Mouse (Mus musculus): ENCODE measurements at regions not wholly inside any gene's neighbourhood (a gene's known extent, or its start where the extent isn't known, plus 50 kb on each side); places are given as distances from the start of the nearest gene placed in this dataset.
A peak's percentile ranks its signal among the peaks of the same experiment; 100 is the strongest.

DNA sequence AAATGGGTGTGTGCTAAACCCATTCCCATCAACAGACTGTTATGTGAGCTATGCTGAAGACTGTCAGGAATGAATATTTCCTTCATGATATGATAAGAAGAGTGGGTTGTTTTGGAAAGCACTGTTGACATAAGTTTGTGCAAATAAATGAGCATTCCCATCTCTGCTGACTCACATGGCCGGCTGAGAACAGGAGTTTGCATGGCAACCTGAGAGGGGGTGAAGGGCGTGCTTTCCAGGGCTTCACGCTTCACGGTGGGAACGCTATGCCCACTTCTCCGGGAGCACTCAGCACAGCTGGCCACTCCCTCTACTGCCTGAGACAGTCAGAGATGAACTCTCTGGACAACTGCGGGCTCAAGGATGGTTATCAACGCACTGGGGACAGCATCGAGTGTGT, 348.9 kb upstream of the Slc24a5 start:
- H3K27ac ChIP-seq (replicated peaks) = no peak overlapping the region
- no peaks in the 10 kb centered on the region for H3K36me3 ChIP-seq
- ATAC-seq (ENCODE audit: low FRiP score, low read depth) = no peak
- WGBS = 75% methylated on average over 9 of the region's 9 CpGs
- no peaks in the 10 kb centered on the region for H3K9me3 ChIP-seq
- no peaks in the 10 kb centered on the region for H3K4me1 ChIP-seq (replicated peaks)
- no peak overlapping the region for H3K4me2 ChIP-seq
- H3K27me3 ChIP-seq = no peaks in the 10 kb centered on the region
- no peak overlapping the region for H3K9ac ChIP-seq
- no peak overlapping the region for H3K4me3 ChIP-seq

DNA sequence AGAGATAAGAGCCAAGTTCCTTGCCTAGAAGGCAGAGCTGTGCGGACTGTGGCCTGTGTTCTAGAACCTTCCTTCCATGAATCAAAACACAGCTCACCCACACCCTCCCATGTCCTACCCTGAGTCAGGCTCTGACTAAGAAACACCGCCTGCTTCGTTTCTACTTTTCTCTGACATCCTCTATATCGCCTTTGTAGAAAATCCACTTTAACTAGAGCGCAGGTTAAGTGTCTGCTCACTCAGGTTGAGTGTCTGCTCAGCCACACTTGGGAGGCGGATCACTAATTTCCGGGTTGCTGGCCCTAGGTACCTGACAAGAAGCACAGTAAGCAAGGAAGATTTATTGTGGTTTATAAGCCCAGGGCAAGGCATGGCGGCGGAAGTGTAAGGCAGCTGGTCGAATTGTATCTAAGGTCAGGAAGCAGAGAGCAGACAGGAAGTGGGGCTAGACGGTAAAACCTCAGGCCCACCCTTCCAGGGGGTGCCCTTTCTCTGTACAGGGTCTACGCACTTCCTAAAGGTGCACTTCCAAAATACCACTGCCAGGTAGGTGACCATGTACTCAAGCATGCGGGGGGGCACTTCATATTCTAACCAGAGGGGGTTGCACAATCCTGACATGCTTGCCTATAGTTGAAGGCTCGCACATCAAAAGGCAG, 348.0 kb upstream of the Slc24a5 start:
- no peaks in the 10 kb centered on the region for H3K27me3 ChIP-seq
- ATAC-seq (ENCODE audit: low FRiP score, low read depth) = peak; percentile 16; the same call in 1 of the 2 replicates
- H3K4me1 ChIP-seq (replicated peaks) = peaks cover 4% of the 10 kb centered on the region; the same call in 1 of the 2 replicates
- 80% methylated on average over 14 of the region's 14 CpGs for WGBS
- peak overlapping the region; percentile 42 for H3K27ac ChIP-seq (replicated peaks)
- H3K4me3 ChIP-seq = no peak overlapping the region
- H3K4me2 ChIP-seq = no peak overlapping the region
- no peaks in the 10 kb centered on the region for H3K36me3 ChIP-seq
- H3K9ac ChIP-seq = no peak overlapping the region
- H3K9me3 ChIP-seq = no peaks in the 10 kb centered on the region

GRCm38 (mm10) chr2:124720593-124721445, 347.1 kb upstream of the Slc24a5 start:
- ATAC-seq (ENCODE audit: low FRiP score, low read depth) = peak; percentile 50; the same call in 1 of the 2 replicates
- Histone ChIP-seq H3K27ac (replicated peaks) (peak overlapping the region; percentile 50), H3K4me1 (replicated peaks) (peaks cover 13% of the 10 kb centered on the region), H3K36me3 (no peaks in the 10 kb centered on the region), H3K9me3 (no peaks in the 10 kb centered on the region), H3K9ac (no peak overlapping the region), H3K4me2 (no peak overlapping the region), H3K27me3 (no peaks in the 10 kb centered on the region), H3K4me3 (no peak overlapping the region)
- WGBS = 63% methylated on average over 14 of the region's 14 CpGs

DNA sequence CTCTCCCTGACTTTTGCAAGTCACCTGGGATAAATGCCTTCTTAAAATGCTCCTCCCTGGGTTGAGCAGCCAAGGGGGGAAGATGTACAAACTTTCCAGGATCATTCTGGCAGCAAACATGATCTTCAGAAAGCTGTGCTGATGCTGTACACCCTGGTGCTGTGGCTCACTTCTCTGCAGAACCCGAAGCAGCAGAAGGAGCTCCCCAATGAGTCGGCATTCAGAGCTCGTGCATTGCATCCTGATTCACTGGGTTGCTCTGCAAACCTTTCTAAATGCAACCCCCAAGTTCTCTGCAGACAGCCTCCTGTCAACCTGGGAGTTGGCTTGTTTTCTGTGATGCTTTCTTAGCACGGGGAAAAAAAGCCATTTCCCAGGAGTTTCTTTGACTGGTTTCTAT, 343.8 kb upstream of the Slc24a5 start:
- Histone ChIP-seq H3K4me1 (replicated peaks) (peaks cover 13% of the 10 kb centered on the region), H3K9ac (no peak overlapping the region), H3K9me3 (no peaks in the 10 kb centered on the region), H3K27ac (replicated peaks) (no peak overlapping the region), H3K27me3 (no peaks in the 10 kb centered on the region), H3K36me3 (no peaks in the 10 kb centered on the region), H3K4me3 (no peak overlapping the region), H3K4me2 (no peak overlapping the region)
- ATAC-seq (ENCODE audit: low FRiP score, low read depth) = no peak
- WGBS = 49% methylated on average over 4 of the region's 4 CpGs

- ATAC-seq (ENCODE audit: low FRiP score, low read depth) = peak; percentile 50
- WGBS = 33% methylated on average over 5 of the region's 5 CpGs
These were observed 343.0 kb upstream of the Slc24a5 start for GRCm38 (mm10) chr2:124724827-124725480.

GRCm38 (mm10) chr2:124727979-124728378, 339.9 kb upstream of the Slc24a5 start:
- no peak for ATAC-seq (ENCODE audit: low FRiP score, low read depth)
- no peak overlapping the region for H3K9ac ChIP-seq
- H3K4me1 ChIP-seq (replicated peaks) = peaks cover 13% of the 10 kb centered on the region
- no peaks in the 10 kb centered on the region for H3K36me3 ChIP-seq
- whole genome bisulfite sequencing = 97% methylated on average over 5 of the region's 5 CpGs
- H3K27me3 ChIP-seq = no peaks in the 10 kb centered on the region
- no peaks in the 10 kb centered on the region for H3K9me3 ChIP-seq
- H3K4me3 ChIP-seq = no peak overlapping the region
- H3K27ac ChIP-seq (replicated peaks) = no peak overlapping the region
- H3K4me2 ChIP-seq = no peak overlapping the region

More at GRCm38 (mm10) chr2:124724827-124725480, 343.0 kb upstream of the Slc24a5 start:
- 0 out of 2 replicates have a peak overlapping the region, but pooled peaks have one; percentile 7 for H3K27ac ChIP-seq (replicated peaks)
- H3K4me1 ChIP-seq (replicated peaks) = peaks cover 13% of the 10 kb centered on the region
- H3K27me3 ChIP-seq = no peaks in the 10 kb centered on the region
- no peak overlapping the region for H3K9ac ChIP-seq
- no peaks in the 10 kb centered on the region for H3K36me3 ChIP-seq
- H3K4me3 ChIP-seq = no peak overlapping the region
- H3K9me3 ChIP-seq = no peaks in the 10 kb centered on the region
- H3K4me2 ChIP-seq = no peak overlapping the region

DNA sequence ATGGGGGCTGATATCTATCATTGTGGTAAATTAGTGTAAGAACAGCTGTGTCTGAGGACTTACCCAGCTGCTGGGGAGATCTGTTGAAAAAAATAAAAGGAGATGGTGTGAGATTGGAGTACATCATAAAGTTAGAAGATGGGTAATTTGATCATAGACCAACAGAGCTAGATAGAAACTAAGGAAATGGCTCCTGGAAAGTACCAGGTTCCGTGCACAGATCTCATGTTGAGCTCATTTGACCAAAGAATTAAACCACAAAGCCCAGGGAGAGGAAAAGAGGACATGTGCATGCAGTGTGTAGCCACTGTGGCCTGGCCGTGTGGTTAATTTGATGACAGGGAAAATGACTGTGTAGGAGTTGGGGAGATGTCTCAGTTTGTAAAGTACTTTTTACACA, 335.3 kb upstream of the Slc24a5 start:
- no peaks in the 10 kb centered on the region for H3K9me3 ChIP-seq
- no peaks in the 10 kb centered on the region for H3K27me3 ChIP-seq
- H3K4me3 ChIP-seq = no peak overlapping the region
- H3K4me1 ChIP-seq (replicated peaks) = no peaks in the 10 kb centered on the region
- H3K36me3 ChIP-seq = no peaks in the 10 kb centered on the region
- no peak overlapping the region for H3K9ac ChIP-seq
- H3K4me2 ChIP-seq = no peak overlapping the region
- no peak overlapping the region for H3K27ac ChIP-seq (replicated peaks)
- ATAC-seq (ENCODE audit: low FRiP score, low read depth) = no peak
- WGBS = 88% methylated on average over 2 of the region's 2 CpGs

DNA sequence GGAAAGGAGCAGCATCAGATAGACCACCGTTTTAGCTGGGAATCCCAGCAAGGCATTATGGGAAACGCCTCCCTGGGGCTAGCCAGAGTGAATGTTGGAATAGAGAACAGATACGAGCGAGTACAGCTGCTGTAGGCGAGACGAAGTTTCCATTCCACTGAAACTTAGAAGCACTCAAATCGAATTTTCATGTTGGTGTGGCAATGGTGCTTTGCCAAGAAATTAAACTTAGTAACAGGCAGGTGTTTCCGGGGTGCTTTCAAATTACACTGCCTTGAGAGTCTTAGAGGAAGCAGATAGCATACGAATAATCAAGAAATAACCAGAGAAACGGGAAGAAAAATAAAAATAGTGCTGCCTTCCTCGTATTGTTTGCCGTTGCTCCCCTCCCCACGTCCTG, 327.1 kb upstream of the Slc24a5 start:
- Histone ChIP-seq H3K9ac (no peak overlapping the region), H3K27ac (replicated peaks) (no peak overlapping the region)
- ATAC-seq (ENCODE audit: low FRiP score, low read depth) = no peak

GRCm38 (mm10) chr2:124742964-124743363, 325.0 kb upstream of the Slc24a5 start:
- 93% methylated on average over 2 of the region's 2 CpGs for WGBS
- H3K36me3 ChIP-seq = no peaks in the 10 kb centered on the region
- no peak overlapping the region for H3K9ac ChIP-seq
- no peak for ATAC-seq (ENCODE audit: low FRiP score, low read depth)
- H3K4me3 ChIP-seq = no peak overlapping the region
- no peaks in the 10 kb centered on the region for H3K9me3 ChIP-seq
- no peak overlapping the region for H3K4me2 ChIP-seq
- peaks cover 8% of the 10 kb centered on the region; the same call in 1 of the 2 replicates for H3K4me1 ChIP-seq (replicated peaks)
- no peaks in the 10 kb centered on the region for H3K27me3 ChIP-seq
- no peak overlapping the region for H3K27ac ChIP-seq (replicated peaks)

More for the DNA sequence above, 327.1 kb upstream of the Slc24a5 start:
- Histone ChIP-seq H3K36me3 (no peaks in the 10 kb centered on the region), H3K4me2 (no peak overlapping the region), H3K4me3 (no peak overlapping the region), H3K27me3 (no peaks in the 10 kb centered on the region), H3K9me3 (no peaks in the 10 kb centered on the region), H3K4me1 (replicated peaks) (peaks cover 8% of the 10 kb centered on the region; the same call in 1 of the 2 replicates)
- 65% methylated on average over 13 of the region's 13 CpGs for WGBS

GRCm38 (mm10) chr2:124745045-124745444, 322.9 kb upstream of the Slc24a5 start:
- peaks cover 8% of the 10 kb centered on the region; the same call in 1 of the 2 replicates for H3K4me1 ChIP-seq (replicated peaks)

GRCm38 (mm10) chr2:124747119-124747518, 320.8 kb upstream of the Slc24a5 start:
- Histone ChIP-seq H3K9me3 (no peaks in the 10 kb centered on the region), H3K27ac (replicated peaks) (no peak overlapping the region), H3K4me3 (no peak overlapping the region), H3K9ac (no peak overlapping the region), H3K4me1 (replicated peaks) (no peaks in the 10 kb centered on the region), H3K4me2 (no peak overlapping the region), H3K27me3 (no peaks in the 10 kb centered on the region), H3K36me3 (no peaks in the 10 kb centered on the region)
- WGBS = 84% methylated on average over 1 of the region's 1 CpGs
- no peak for ATAC-seq (ENCODE audit: low FRiP score, low read depth)

More at GRCm38 (mm10) chr2:124745045-124745444, 322.9 kb upstream of the Slc24a5 start:
- Histone ChIP-seq H3K9ac (no peak overlapping the region), H3K36me3 (no peaks in the 10 kb centered on the region), H3K27ac (replicated peaks) (no peak overlapping the region), H3K4me3 (no peak overlapping the region), H3K9me3 (no peaks in the 10 kb centered on the region), H3K4me2 (no peak overlapping the region), H3K27me3 (no peaks in the 10 kb centered on the region)
- ATAC-seq (ENCODE audit: low FRiP score, low read depth) = no peak
- WGBS = 78% methylated on average over 2 of the region's 2 CpGs

DNA sequence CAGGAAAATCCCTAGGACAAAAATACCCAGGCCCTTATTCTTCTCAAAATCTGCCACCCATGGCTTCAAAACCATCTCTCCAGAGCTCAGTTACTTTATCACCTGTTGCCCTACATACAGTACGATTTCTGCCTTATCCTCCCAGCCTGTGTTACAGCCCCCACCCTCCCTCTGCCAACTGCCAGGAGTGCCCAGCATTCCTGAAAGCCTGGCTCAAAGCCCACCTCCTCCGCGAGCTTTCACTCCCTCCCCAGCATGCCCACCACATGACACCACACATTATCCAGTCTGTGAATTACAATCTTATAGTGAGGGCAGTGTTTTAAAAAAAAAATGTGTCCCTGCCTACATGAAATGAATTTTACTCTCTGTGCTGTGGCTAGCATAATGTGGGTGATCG, 320.3 kb upstream of the Slc24a5 start:
- no peaks in the 10 kb centered on the region for H3K4me1 ChIP-seq (replicated peaks)
- H3K27ac ChIP-seq (replicated peaks) = no peak overlapping the region
- ATAC-seq (ENCODE audit: low FRiP score, low read depth) = 0 out of 2 replicates have a peak, but pooled peaks have one; percentile 66
- H3K36me3 ChIP-seq = no peaks in the 10 kb centered on the region
- no peak overlapping the region for H3K4me2 ChIP-seq
- H3K9ac ChIP-seq = no peak overlapping the region
- 51% methylated on average over 4 of the region's 4 CpGs for WGBS
- H3K27me3 ChIP-seq = no peaks in the 10 kb centered on the region
- H3K9me3 ChIP-seq = no peaks in the 10 kb centered on the region
- no peak overlapping the region for H3K4me3 ChIP-seq

Measured in hindbrain, embryonic 15.5 days (tissue).